Mouse (Mus musculus): ENCODE measurements around the gene Gcc2. TPM values are rescaled to one million over a fixed set of nuclear protein-coding genes. Genes with fewer than 3 reads are reported as not detected.
"Not testable (repeated sequence)": the region's sequence is repeated elsewhere in the genome, so short reads cannot be mapped to it uniquely, and the experiment has no call there.

Gene Gcc2
- polyA plus RNA-seq, 1 experiment from 2014 or later, result 67.0 TPM

DNA sequence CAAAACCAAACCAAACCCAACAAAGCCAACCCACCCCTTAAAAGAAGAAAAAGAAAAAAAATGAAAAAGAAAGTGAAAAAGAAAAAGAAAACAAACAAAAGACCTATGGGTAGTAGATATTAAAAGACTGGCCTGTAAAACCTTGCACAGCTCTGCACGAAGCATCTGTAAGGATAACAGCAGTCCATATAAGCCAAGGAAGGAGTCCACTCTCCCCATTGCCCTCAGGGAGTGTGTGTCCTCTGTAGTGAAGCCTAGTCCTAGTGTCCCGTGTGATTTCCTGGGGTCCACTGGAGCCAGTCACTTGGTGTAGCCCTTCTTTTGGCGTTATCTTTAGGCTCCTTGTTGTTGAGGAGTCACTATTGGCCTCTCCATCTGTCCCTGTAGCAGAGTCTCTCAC is 25.3 kb upstream of the Gcc2 start:
- H3K4me2 ChIP-seq (ENCODE audit: low read depth, low read length); H3K36me3 ChIP-seq (ENCODE audit: control insufficient read depth, insufficient read depth, low read length); H3K27me3 ChIP-seq (ENCODE audit: control insufficient read depth, insufficient read depth, low read length); H3K27ac ChIP-seq (ENCODE audit: low read length); ATAC-seq (ENCODE audit: insufficient read depth, low FRiP score); H3K9ac ChIP-seq (ENCODE audit: low read length); H3K9me3 ChIP-seq (replicated peaks; ENCODE audit: control insufficient read depth, low read length); H3K4me3 ChIP-seq (replicated peaks; ENCODE audit: low read length); H3K4me1 ChIP-seq (ENCODE audit: control insufficient read depth, insufficient read depth, low read length): not testable (repeated sequence)
- 51% methylated on average over 3 of the region's 3 CpGs for WGBS

DNA sequence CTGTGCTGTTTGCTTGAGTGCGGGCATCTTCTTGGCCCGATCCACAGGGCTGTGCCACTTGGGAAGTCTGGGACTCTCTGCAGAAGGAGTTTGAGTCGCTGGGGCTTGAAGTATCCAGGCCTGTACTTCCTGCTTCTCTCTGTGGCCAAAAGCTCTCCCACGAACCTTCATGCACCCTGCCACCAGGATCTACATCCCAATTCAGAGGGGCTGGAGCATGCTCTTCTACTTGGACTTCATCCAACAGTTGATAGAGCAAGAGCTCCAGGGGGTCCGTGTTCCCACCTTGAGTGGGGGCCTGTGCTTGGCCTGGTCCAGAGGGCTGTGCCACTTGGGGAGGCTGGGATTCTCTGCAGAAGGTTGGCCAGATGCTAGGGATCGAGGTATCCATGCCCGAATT is 24.2 kb upstream of the Gcc2 start:
- H3K4me3 ChIP-seq (replicated peaks; ENCODE audit: low read length); H3K36me3 ChIP-seq (ENCODE audit: control insufficient read depth, insufficient read depth, low read length); H3K9ac ChIP-seq (ENCODE audit: low read length); H3K9me3 ChIP-seq (replicated peaks; ENCODE audit: control insufficient read depth, low read length); H3K4me2 ChIP-seq (ENCODE audit: low read depth, low read length); H3K27me3 ChIP-seq (ENCODE audit: control insufficient read depth, insufficient read depth, low read length); H3K27ac ChIP-seq (ENCODE audit: low read length); H3K4me1 ChIP-seq (ENCODE audit: control insufficient read depth, insufficient read depth, low read length): not testable (repeated sequence)
- 80% methylated on average over 5 of the region's 7 CpGs for WGBS
- peak; percentile 54 for ATAC-seq (ENCODE audit: insufficient read depth, low FRiP score)

DNA sequence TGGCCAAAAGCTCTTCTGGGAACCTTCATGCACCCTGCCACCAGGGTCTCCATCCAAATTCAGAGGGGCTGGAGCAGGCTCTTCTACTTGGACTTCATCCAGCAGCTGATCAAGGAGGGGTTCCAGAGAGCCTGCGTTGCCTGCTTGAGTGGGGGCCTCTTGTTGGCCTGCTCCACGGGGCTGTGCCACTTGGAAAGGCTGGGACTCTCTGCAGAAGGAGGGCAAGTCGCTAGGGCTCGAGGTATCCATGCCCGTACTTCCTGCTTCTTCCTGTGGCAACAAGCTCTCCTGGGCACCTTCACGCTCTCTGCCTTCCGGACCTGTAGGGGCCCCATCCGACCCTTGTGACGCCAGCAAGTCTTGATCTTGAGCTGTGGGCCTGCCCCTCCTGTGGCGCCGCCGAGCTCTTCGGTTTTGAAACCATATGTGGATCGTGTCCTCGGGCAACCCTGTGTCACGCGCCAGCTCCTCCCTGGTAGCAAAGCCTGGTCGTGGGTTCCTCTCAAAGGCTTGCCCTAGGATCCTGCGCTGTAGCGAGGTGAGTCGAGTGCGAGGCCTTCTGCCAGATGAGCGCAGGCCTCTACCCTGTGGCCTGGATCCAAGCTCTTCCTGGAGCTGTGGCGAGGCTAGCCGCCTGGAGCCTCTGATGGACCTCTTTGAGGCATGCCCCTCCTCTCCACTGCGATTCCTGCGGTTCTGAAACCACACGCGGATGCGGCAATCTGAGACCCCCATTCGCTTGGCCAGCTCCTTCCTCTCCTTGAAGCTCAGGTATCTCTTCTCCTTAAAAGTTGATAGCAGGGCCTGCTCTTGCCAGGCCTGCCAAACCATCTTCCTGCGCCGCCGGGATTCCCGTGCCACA is 23.3 kb upstream of the Gcc2 start:
- H3K27me3 ChIP-seq (ENCODE audit: control insufficient read depth, insufficient read depth, low read length), result not testable (repeated sequence)
- WGBS, result 86% methylated on average over 31 of the region's 35 CpGs

DNA sequence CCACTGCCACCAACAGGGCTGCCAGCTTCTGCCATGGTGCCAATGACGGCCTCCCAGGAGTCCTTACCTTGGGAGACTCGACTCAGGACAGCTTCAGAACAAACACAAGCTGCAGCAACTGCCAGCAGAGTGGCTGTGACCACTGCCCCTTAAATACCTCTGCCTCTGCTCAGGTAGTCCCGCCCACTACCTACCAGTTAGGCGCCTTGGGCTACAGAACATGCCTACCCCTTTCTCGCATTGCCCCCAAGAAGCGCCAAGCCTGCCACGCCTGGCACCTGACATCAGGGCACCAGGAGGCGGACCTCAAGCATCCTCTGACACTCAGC is 22.7 kb upstream of the Gcc2 start, which contains the start of gene Duxf3:
Gene Duxf3, minus strand, starts transcription at position 35 of the 329 bp plus-strand sequence.
- H3K27ac ChIP-seq (ENCODE audit: low read length); H3K4me3 ChIP-seq (replicated peaks; ENCODE audit: low read length); H3K36me3 ChIP-seq (ENCODE audit: control insufficient read depth, insufficient read depth, low read length); H3K27me3 ChIP-seq (ENCODE audit: control insufficient read depth, insufficient read depth, low read length); H3K4me2 ChIP-seq (ENCODE audit: low read depth, low read length); H3K9ac ChIP-seq (ENCODE audit: low read length); H3K4me1 ChIP-seq (ENCODE audit: control insufficient read depth, insufficient read depth, low read length): not testable (repeated sequence)
- H3K9me3 ChIP-seq (replicated peaks; ENCODE audit: control insufficient read depth, low read length), result peaks cover 13% of the 10 kb centered on the region
- ATAC-seq (ENCODE audit: insufficient read depth, low FRiP score), result peak; percentile 59
- WGBS, result 76% methylated on average over 4 of the region's 8 CpGs

More for the DNA sequence above, 23.3 kb upstream of the Gcc2 start:
- H3K4me2 ChIP-seq (ENCODE audit: low read depth, low read length); H3K9ac ChIP-seq (ENCODE audit: low read length); H3K4me1 ChIP-seq (ENCODE audit: control insufficient read depth, insufficient read depth, low read length); H3K27ac ChIP-seq (ENCODE audit: low read length); H3K36me3 ChIP-seq (ENCODE audit: control insufficient read depth, insufficient read depth, low read length); H3K4me3 ChIP-seq (replicated peaks; ENCODE audit: low read length): not testable (repeated sequence)
- peaks cover 13% of the 10 kb centered on the region for H3K9me3 ChIP-seq (replicated peaks; ENCODE audit: control insufficient read depth, low read length)
- peak; percentile 82 for ATAC-seq (ENCODE audit: insufficient read depth, low FRiP score)

DNA sequence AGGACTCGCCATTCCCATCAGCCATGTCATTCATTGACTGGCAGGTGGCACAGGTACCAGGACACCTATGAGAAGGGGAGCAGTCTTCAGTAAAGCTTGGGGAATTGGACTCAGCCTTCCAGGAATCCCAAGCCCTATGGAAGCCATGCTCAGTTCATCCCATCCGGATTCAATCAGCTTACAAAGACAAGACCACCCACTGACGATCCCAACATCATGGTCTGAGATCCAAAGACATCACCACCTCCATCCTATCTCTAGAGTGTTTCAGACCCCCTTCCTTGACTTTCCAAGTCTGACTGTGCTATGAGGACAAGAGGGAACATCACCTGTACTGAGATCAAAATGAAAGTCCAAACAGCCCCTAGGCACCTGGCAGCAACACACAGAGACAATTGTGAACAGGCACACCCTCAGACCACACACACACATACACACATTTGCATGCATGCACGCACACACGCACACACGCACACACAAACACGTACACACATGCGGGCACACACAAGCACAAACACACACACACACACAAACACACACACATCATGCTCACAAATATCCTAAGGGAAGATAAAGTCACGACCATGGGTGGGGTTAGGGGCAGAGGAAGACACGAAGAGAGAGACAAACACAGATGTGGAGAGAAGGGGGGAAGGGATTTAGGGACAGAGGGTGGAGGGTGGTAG is 22.1 kb upstream of the Gcc2 start:
- not testable (repeated sequence) for H3K4me3 ChIP-seq (replicated peaks; ENCODE audit: low read length); H3K4me1 ChIP-seq (ENCODE audit: control insufficient read depth, insufficient read depth, low read length); H3K27me3 ChIP-seq (ENCODE audit: control insufficient read depth, insufficient read depth, low read length); H3K4me2 ChIP-seq (ENCODE audit: low read depth, low read length); H3K27ac ChIP-seq (ENCODE audit: low read length); H3K9ac ChIP-seq (ENCODE audit: low read length); H3K36me3 ChIP-seq (ENCODE audit: control insufficient read depth, insufficient read depth, low read length)
- 73% methylated on average over 9 of the region's 10 CpGs for WGBS
- peak; percentile 28 for ATAC-seq (ENCODE audit: insufficient read depth, low FRiP score)
- H3K9me3 ChIP-seq (replicated peaks; ENCODE audit: control insufficient read depth, low read length), result peaks cover 13% of the 10 kb centered on the region

DNA sequence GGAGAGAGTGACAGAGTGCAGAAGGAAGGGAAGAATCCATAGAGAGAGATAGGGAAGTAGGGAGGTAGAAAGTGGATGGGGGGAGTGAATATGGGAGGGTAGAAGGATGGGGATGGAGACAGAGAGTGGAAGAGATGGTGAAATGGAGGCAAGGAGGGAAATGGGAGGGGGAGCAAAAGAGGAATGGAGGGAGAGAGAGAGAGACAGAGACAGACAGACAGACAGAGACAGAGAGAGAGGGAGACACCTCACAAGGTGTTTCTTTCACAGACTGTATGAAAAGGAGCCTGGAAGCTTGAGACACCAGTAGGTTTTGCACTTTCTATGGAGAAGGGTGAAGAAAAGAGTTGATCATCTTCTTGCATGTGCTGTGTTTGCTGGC is 21.6 kb upstream of the Gcc2 start:
- H3K4me1 ChIP-seq (ENCODE audit: control insufficient read depth, insufficient read depth, low read length); H3K9ac ChIP-seq (ENCODE audit: low read length); ATAC-seq (ENCODE audit: insufficient read depth, low FRiP score); H3K4me3 ChIP-seq (replicated peaks; ENCODE audit: low read length); H3K36me3 ChIP-seq (ENCODE audit: control insufficient read depth, insufficient read depth, low read length); H3K27me3 ChIP-seq (ENCODE audit: control insufficient read depth, insufficient read depth, low read length); H3K27ac ChIP-seq (ENCODE audit: low read length); H3K4me2 ChIP-seq (ENCODE audit: low read depth, low read length): not testable (repeated sequence)
- peaks cover 13% of the 10 kb centered on the region for H3K9me3 ChIP-seq (replicated peaks; ENCODE audit: control insufficient read depth, low read length)

DNA sequence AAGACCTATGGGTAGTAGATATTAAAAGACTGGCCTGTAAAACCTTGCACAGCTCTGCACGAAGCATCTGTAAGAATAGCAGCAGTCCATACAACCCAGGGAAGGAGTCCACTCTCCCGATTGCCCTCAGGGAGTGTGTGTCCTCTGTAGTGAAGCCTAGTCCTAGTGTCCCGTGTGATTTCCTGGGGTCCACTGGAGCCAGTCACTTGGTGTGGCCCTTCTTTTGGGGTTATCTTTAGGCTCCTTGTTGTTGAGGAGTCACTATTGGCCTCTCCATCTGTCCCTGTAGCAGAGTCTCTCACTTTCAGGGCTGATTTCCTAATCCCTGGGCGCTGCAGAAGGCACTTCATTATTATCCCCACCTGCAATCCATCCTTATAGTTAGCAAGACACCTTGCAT is 20.3 kb upstream of the Gcc2 start:
- ATAC-seq (ENCODE audit: insufficient read depth, low FRiP score); H3K9ac ChIP-seq (ENCODE audit: low read length); H3K27ac ChIP-seq (ENCODE audit: low read length); H3K4me2 ChIP-seq (ENCODE audit: low read depth, low read length); H3K4me1 ChIP-seq (ENCODE audit: control insufficient read depth, insufficient read depth, low read length); H3K27me3 ChIP-seq (ENCODE audit: control insufficient read depth, insufficient read depth, low read length); H3K36me3 ChIP-seq (ENCODE audit: control insufficient read depth, insufficient read depth, low read length); H3K4me3 ChIP-seq (replicated peaks; ENCODE audit: low read length): not testable (repeated sequence)
- WGBS, result 80% methylated on average over 4 of the region's 4 CpGs
- peaks cover 13% of the 10 kb centered on the region for H3K9me3 ChIP-seq (replicated peaks; ENCODE audit: control insufficient read depth, low read length)

DNA sequence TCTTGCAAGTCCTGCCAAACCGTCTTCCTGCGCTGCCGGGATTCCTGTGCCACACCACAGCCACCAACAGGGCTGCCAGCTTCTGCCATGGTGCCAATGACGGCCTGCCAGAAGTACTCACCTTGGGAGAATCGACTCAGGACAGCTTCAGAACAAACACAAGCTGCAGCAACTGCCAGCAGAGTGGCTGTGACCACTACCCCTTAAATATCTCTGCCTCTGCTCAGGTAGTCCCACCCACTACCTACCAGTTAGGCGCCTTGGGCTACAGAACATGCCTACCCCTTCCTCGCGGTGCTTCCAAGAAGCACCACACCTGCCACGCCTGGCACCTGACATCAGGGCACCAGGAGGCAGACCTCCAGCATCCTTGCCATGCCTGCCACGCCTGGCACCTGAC is 18.7 kb upstream of the Gcc2 start, which contains the start of gene Gm4981:
Gene Gm4981, minus strand, starts transcription at position 89 of the 400 bp plus-strand sequence.
- H3K9ac ChIP-seq (ENCODE audit: low read length), result no peak within 1 kb of the TSS
- no peaks in the 10 kb centered on the region for H3K4me1 ChIP-seq (ENCODE audit: control insufficient read depth, insufficient read depth, low read length)
- no peaks in the 10 kb centered on the region for H3K36me3 ChIP-seq (ENCODE audit: control insufficient read depth, insufficient read depth, low read length)
- no peak for ATAC-seq (ENCODE audit: insufficient read depth, low FRiP score)
- H3K4me2 ChIP-seq (ENCODE audit: low read depth, low read length), result no peak within 1 kb of the TSS
- no peak within 1 kb of the TSS for H3K4me3 ChIP-seq (replicated peaks; ENCODE audit: low read length)
- WGBS, result 85% methylated on average over 10 of the region's 10 CpGs
- H3K9me3 ChIP-seq (replicated peaks; ENCODE audit: control insufficient read depth, low read length), result peaks cover 12% of the 10 kb centered on the region
- no peak within 1 kb of the TSS for H3K27ac ChIP-seq (ENCODE audit: low read length)
- H3K27me3 ChIP-seq (ENCODE audit: control insufficient read depth, insufficient read depth, low read length), result no peaks in the 10 kb centered on the region

DNA sequence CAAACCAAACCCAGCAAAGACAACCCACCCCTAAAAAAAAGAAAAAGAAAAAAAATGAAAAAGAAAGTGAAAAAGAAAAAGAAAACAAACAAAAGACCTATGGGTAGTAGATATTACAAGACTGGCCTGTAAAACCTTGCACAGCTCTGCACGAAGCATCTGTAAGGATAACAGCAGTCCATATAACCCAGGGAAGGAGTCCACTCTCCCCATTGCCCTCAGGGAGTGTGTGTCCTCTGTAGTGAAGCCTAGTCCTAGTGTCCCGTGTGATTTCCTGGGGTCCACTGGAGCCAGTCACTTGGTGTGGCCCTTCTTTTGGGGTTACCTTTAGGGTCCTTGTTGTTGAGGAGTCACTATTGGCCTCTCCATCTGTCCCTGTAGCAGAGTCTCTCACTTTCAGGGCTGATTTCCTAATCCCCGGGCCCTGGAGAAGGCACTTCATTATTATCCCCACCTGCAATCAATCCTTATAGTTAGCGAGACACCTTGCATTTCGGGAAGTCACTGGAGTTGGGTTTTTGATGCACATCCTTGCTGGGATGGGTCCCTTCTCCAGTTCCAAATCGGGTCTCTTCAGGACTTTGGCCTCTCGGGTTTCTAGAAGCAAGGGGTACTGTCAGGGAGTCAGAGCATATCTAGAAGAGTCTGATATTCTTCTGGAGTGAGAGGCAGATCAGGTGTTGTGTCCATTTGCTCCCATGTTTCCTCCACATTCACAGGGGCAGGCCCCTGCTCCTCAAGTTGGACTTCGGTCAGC is 16.1 kb upstream of the Gcc2 start:
- H3K27ac ChIP-seq (ENCODE audit: low read length); H3K4me1 ChIP-seq (ENCODE audit: control insufficient read depth, insufficient read depth, low read length); H3K4me2 ChIP-seq (ENCODE audit: low read depth, low read length); H3K9ac ChIP-seq (ENCODE audit: low read length); H3K4me3 ChIP-seq (replicated peaks; ENCODE audit: low read length); H3K9me3 ChIP-seq (replicated peaks; ENCODE audit: control insufficient read depth, low read length); H3K36me3 ChIP-seq (ENCODE audit: control insufficient read depth, insufficient read depth, low read length); H3K27me3 ChIP-seq (ENCODE audit: control insufficient read depth, insufficient read depth, low read length): not testable (repeated sequence)
- peak; percentile 85 for ATAC-seq (ENCODE audit: insufficient read depth, low FRiP score)
- 84% methylated on average over 8 of the region's 8 CpGs for WGBS
